Mouse (Mus musculus): ENCODE measurements around the gene Mrpl53.

GRCm38 (mm10) chr6:83151721-83152120, 42.9 kb downstream of the Mrpl53 start:
- TF ChIP-seq CTCF (IDR thresholded peaks at IDR 0.05; ENCODE audit: borderline replicate concordance, control insufficient read depth, extremely low read depth, insufficient read depth, low read length, poor library complexity) (no peak), POLR2A (IDR thresholded peaks at IDR 0.05; ENCODE audit: control insufficient read depth, extremely low read depth, insufficient read depth, low read length, poor library complexity) (no peak)

Measured in thymus, adult 2 months (tissue).